Mouse (Mus musculus): ENCODE measurements at regions not wholly inside any gene's neighbourhood (a gene's known extent, or its start where the extent isn't known, plus 50 kb on each side); places are given as distances from the start of the nearest gene placed in this dataset.

GRCm38 (mm10) chr13:111367620-111368019, 112.8 kb downstream of the Actbl2 start:
- TF ChIP-seq GATA1 (IDR thresholded peaks at IDR 0.05; ENCODE audit: borderline replicate concordance, low read length), result no peak
- TF ChIP-seq FLI1 (IDR thresholded peaks at IDR 0.05; ENCODE audit: low read length), result no peak

All from megakaryocyte, embryonic 14.5 days (primary cell).